Mouse (Mus musculus): ENCODE data around the gene Zfp821. TPM values are rescaled to one million over a fixed set of nuclear protein-coding genes. Genes with fewer than 3 reads are reported as not detected.
A peak's percentile ranks its signal among the peaks of the same experiment; 100 is the strongest.

The Zfp821 gene
- polyA plus RNA-seq, 1 experiment from 2014 or later, result 13.0 TPM

DNA sequence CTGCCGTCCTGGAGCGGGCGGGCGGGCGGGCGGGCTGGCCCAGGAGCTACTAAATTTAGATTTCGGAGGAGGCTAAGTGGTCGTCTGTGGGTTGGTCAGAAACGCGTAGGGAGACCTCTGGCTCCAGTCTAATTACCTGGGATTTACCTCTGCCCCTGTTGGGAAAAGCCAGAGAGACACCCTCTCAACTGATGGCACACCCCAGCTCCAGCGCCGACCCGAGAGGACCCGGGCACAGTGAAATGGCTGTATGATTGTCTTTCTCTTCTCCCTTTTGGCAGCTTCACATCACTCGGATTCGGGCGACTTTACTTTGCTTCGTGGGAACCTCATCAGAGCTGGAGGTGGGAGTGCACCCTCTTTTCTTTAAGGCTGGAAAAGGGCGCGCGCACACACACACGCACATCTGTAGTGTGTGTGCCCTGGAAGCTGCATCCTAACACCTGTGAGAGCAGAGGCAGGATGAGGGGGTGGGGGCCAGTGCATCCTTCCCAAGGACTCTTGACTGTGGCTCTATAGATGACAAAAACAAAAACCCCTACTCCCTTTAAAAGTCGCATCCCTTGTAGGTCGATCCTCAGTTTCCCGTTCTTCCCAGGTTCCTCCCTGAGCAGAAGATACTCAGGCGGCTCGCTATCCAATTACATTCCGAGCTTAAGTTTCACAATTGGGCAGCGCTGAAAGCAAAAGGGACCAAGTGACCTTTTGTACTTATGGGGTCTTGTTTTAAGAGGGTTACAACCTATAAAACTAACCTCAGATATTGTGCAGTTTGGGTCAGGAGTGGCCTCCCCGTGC, 929 bp downstream of the Zfp821 start:
- Histone ChIP-seq H3K27ac (ENCODE audit: low read length) (peak overlapping the region; percentile 28; the same call in 1 of the 2 replicates), H3K4me2 (ENCODE audit: low read depth, low read length) (peak overlapping the region; percentile 87), H3K9ac (ENCODE audit: low read depth, low read length) (peak overlapping the region; percentile 99), H3K27me3 (replicated peaks; ENCODE audit: control insufficient read depth, insufficient read depth, low read length) (no peaks in the 10 kb centered on the region), H3K4me1 (ENCODE audit: control insufficient read depth, insufficient read depth, low read length) (peaks cover 13% of the 10 kb centered on the region), H3K36me3 (ENCODE audit: control insufficient read depth, insufficient read depth, low read length) (no peaks in the 10 kb centered on the region), H3K4me3 (ENCODE audit: low read length) (peak overlapping the region; percentile 94), H3K9me3 (ENCODE audit: control insufficient read depth, low read length) (no peaks in the 10 kb centered on the region)
- peak; percentile 57 for ATAC-seq
- WGBS, result 2% methylated on average over 30 of the region's 30 CpGs

DNA sequence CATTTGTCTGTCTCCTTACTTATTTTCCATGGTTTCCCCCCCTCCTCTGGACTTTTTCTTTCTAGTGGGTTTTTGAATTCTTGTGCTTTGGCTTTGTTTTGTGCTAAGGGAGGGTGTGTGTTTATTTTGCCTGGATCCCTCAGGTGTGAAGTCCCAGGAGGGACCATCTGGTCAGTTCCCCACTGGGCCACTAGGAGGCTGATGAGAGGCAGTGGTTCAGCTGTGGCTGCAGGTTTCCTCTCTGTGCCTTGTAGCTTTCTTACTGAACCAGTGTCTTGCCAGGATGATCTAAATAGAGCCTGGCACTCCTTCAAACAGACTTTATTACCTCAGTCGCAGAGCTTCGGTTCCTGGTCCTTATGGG, 1.5 kb downstream of the Zfp821 start:
- H3K9ac ChIP-seq (ENCODE audit: low read depth, low read length), result peak overlapping the region; percentile 99; the same call in 1 of the 2 replicates
- ATAC-seq, result 0 out of 2 replicates have a peak, but pooled peaks have one; percentile 33

DNA sequence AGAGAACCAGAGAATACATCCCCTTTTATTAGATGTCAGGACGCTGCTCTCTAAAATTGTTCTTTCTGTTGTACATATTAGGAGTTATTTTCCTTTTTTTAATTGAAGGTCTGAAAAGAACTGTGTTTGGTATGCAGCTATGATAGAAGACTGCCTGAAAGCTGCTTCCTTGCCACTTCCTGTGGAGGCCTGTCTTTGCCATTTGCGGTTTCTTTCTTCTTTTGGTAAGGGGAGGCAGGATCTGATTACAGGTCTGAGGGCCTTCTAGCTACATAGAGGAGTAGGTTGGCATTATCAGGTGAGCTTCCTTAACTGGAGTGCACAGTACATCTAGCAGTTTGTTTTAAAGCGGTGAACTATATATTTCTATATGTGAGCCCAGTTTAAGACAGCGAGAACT, 2.6 kb downstream of the Zfp821 start:
- no peak overlapping the region for H3K27ac ChIP-seq (ENCODE audit: low read length)
- H3K36me3 ChIP-seq (ENCODE audit: control insufficient read depth, insufficient read depth, low read length), result peaks cover 3% of the 10 kb centered on the region; the same call in 1 of the 2 replicates
- H3K4me1 ChIP-seq (ENCODE audit: control insufficient read depth, insufficient read depth, low read length), result peaks cover 13% of the 10 kb centered on the region
- no peaks in the 10 kb centered on the region for H3K9me3 ChIP-seq (ENCODE audit: control insufficient read depth, low read length)
- ATAC-seq, result no peak
- H3K4me2 ChIP-seq (ENCODE audit: low read depth, low read length), result no peak overlapping the region
- no peak overlapping the region for H3K4me3 ChIP-seq (ENCODE audit: low read length)
- no peaks in the 10 kb centered on the region for H3K27me3 ChIP-seq (replicated peaks; ENCODE audit: control insufficient read depth, insufficient read depth, low read length)
- WGBS, result 95% methylated on average over 4 of the region's 4 CpGs
- no peak overlapping the region for H3K9ac ChIP-seq (ENCODE audit: low read depth, low read length)

More for the DNA sequence above, 1.5 kb downstream of the Zfp821 start:
- peaks cover 13% of the 10 kb centered on the region for H3K4me1 ChIP-seq (ENCODE audit: control insufficient read depth, insufficient read depth, low read length)
- H3K27me3 ChIP-seq (replicated peaks; ENCODE audit: control insufficient read depth, insufficient read depth, low read length), result no peaks in the 10 kb centered on the region
- H3K27ac ChIP-seq (ENCODE audit: low read length), result no peak overlapping the region
- peak overlapping the region; percentile 94 for H3K4me3 ChIP-seq (ENCODE audit: low read length)
- H3K36me3 ChIP-seq (ENCODE audit: control insufficient read depth, insufficient read depth, low read length), result no peaks in the 10 kb centered on the region
- H3K4me2 ChIP-seq (ENCODE audit: low read depth, low read length), result peak overlapping the region; percentile 87
- H3K9me3 ChIP-seq (ENCODE audit: control insufficient read depth, low read length), result no peaks in the 10 kb centered on the region
- 17% methylated on average over 2 of the region's 2 CpGs for WGBS

DNA sequence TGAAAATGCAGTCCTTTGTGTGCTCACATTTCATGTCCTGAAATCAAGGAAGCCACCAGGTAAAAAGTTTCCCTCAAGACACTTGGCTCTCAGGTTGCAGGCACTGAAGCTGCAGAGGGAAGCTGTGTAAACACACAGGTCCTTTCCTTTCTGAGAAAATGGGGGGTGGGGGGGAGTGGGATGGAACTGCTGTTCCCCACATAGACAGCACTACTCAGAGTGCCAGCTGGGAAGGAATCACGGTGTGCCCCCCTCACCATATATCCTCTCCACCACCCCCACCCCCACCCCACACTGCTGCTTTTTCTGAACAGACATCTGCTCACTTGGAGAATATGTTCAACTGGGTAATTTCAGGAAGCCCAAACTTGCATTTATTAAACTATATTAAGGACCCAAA, 7.2 kb downstream of the Zfp821 start:
- Histone ChIP-seq H3K9me3 (ENCODE audit: control insufficient read depth, low read length) (no peaks in the 10 kb centered on the region), H3K4me3 (ENCODE audit: low read length) (no peak overlapping the region), H3K27me3 (replicated peaks; ENCODE audit: control insufficient read depth, insufficient read depth, low read length) (no peaks in the 10 kb centered on the region), H3K27ac (ENCODE audit: low read length) (no peak overlapping the region), H3K36me3 (ENCODE audit: control insufficient read depth, insufficient read depth, low read length) (peaks cover 5% of the 10 kb centered on the region), H3K4me2 (ENCODE audit: low read depth, low read length) (no peak overlapping the region), H3K4me1 (ENCODE audit: control insufficient read depth, insufficient read depth, low read length) (0 out of 2 replicates have a peak, but pooled peaks cover 2% of the 10 kb centered on the region), H3K9ac (ENCODE audit: low read depth, low read length) (no peak overlapping the region)
- ATAC-seq, result no peak
- whole genome bisulfite sequencing, result 94% methylated on average over 1 of the region's 1 CpGs

DNA sequence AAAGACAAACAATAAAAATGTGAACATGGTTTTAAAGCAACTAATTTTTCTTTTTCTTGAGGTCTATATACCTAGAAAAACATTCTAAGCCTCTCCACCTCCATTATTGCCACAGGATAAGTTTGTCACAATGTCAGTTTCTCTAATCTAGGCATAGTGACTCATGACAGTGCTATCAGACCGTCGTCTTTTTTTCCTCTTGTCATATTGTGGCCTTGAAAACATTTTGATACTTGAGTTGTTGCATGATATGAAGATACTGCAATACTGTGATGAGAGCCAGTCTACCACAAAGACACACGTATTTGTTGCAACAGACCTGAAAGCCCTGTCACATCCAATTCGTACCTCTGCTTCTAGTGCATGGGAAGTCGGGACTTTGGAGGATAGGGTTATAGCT, 9.6 kb downstream of the Zfp821 start:
- no peak overlapping the region for H3K27ac ChIP-seq (ENCODE audit: low read length)
- H3K36me3 ChIP-seq (ENCODE audit: control insufficient read depth, insufficient read depth, low read length), result peaks cover 9% of the 10 kb centered on the region
- no peak overlapping the region for H3K9ac ChIP-seq (ENCODE audit: low read depth, low read length)
- H3K4me2 ChIP-seq (ENCODE audit: low read depth, low read length), result no peak overlapping the region
- H3K4me1 ChIP-seq (ENCODE audit: control insufficient read depth, insufficient read depth, low read length), result no peaks in the 10 kb centered on the region
- 90% methylated on average over 5 of the region's 5 CpGs for WGBS
- H3K27me3 ChIP-seq (replicated peaks; ENCODE audit: control insufficient read depth, insufficient read depth, low read length), result no peaks in the 10 kb centered on the region
- no peaks in the 10 kb centered on the region for H3K9me3 ChIP-seq (ENCODE audit: control insufficient read depth, low read length)
- no peak overlapping the region for H3K4me3 ChIP-seq (ENCODE audit: low read length)
- ATAC-seq, result no peak

DNA sequence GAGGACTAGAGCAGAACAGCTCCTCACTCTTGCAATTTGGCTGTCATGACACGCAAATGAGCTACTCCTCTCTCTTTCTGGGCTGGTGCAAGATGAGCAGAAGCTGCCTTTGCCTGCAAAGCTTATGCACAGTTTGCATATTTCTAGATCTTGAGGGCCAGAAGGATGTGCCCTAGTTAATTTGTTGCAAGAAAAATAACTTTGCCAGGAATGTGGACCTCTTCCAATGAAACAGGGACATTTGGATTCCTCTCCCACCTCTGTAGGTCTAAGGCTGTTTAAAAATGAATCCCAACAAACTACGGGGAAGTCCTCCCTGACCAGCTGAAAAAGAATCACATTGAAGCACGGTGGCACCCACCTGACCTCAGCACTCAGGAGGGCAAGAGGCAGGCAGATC, 19.8 kb downstream of the Zfp821 start:
- no peaks in the 10 kb centered on the region for H3K4me1 ChIP-seq (ENCODE audit: control insufficient read depth, insufficient read depth, low read length)
- H3K4me3 ChIP-seq (ENCODE audit: low read length), result no peak overlapping the region
- no peaks in the 10 kb centered on the region for H3K27me3 ChIP-seq (replicated peaks; ENCODE audit: control insufficient read depth, insufficient read depth, low read length)
- WGBS, result 89% methylated on average over 3 of the region's 3 CpGs
- H3K27ac ChIP-seq (ENCODE audit: low read length), result no peak overlapping the region
- H3K9ac ChIP-seq (ENCODE audit: low read depth, low read length), result no peak overlapping the region
- no peak overlapping the region for H3K4me2 ChIP-seq (ENCODE audit: low read depth, low read length)
- peaks cover 24% of the 10 kb centered on the region for H3K36me3 ChIP-seq (ENCODE audit: control insufficient read depth, insufficient read depth, low read length)
- no peak for ATAC-seq
- H3K9me3 ChIP-seq (ENCODE audit: control insufficient read depth, low read length), result no peaks in the 10 kb centered on the region

DNA sequence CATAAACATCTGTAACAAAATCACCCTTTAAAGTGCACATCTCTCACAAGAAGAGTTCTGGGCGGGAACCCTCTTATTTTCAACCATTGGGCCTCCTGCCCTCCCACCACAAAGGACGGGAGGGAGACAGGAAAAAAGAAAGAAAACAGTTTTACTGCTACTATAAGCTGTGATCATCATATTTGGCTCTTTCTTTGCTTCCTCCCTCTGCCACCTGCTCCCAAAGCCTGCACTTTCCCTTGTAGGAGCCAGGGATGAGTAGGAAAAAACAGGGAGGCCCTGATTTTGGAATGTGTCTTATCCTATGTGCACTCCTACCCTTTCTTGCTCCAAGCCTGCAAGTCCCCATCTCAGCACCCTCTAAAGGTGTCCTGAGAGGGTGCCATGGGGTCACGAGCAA, 25.7 kb downstream of the Zfp821 start:
- Histone ChIP-seq H3K27ac (ENCODE audit: low read length) (no peak overlapping the region), H3K36me3 (ENCODE audit: control insufficient read depth, insufficient read depth, low read length) (peaks cover 5% of the 10 kb centered on the region; the same call in 1 of the 2 replicates), H3K27me3 (replicated peaks; ENCODE audit: control insufficient read depth, insufficient read depth, low read length) (no peaks in the 10 kb centered on the region), H3K4me2 (ENCODE audit: low read depth, low read length) (no peak overlapping the region), H3K9ac (ENCODE audit: low read depth, low read length) (no peak overlapping the region), H3K4me3 (ENCODE audit: low read length) (no peak overlapping the region), H3K9me3 (ENCODE audit: control insufficient read depth, low read length) (no peaks in the 10 kb centered on the region), H3K4me1 (ENCODE audit: control insufficient read depth, insufficient read depth, low read length) (peaks cover under 1% of the 10 kb centered on the region)
- WGBS, result 82% methylated on average over 3 of the region's 3 CpGs
- no peak for ATAC-seq

DNA sequence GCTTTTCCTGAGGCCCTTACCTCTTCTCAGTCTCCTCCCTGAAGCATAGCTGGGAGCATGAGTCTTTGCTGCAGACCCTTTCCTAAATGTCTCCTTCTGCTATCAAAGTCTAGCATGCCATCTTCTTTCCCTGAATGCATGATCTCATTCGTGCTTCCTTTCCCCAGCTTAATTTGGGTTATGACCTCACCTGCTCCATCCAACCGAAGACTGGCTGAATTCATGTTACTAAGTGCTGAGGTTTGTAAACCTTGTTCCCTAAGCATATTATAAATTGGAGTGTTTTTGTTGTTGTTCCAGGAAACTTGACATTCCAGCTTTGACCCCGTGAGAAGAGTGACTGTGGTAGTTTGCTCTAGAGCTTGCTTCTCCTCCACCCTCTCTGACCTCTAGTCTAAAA, 28.7 kb downstream of the Zfp821 start:
- ATAC-seq, result no peak
- no peak overlapping the region for H3K9ac ChIP-seq (ENCODE audit: low read depth, low read length)
- 90% methylated on average over 3 of the region's 3 CpGs for WGBS
- no peak overlapping the region for H3K4me3 ChIP-seq (ENCODE audit: low read length)
- peaks cover 9% of the 10 kb centered on the region for H3K4me1 ChIP-seq (ENCODE audit: control insufficient read depth, insufficient read depth, low read length)
- H3K36me3 ChIP-seq (ENCODE audit: control insufficient read depth, insufficient read depth, low read length), result peaks cover 5% of the 10 kb centered on the region; the same call in 1 of the 2 replicates
- no peak overlapping the region for H3K27ac ChIP-seq (ENCODE audit: low read length)
- no peak overlapping the region for H3K4me2 ChIP-seq (ENCODE audit: low read depth, low read length)
- no peaks in the 10 kb centered on the region for H3K27me3 ChIP-seq (replicated peaks; ENCODE audit: control insufficient read depth, insufficient read depth, low read length)
- H3K9me3 ChIP-seq (ENCODE audit: control insufficient read depth, low read length), result no peaks in the 10 kb centered on the region

DNA sequence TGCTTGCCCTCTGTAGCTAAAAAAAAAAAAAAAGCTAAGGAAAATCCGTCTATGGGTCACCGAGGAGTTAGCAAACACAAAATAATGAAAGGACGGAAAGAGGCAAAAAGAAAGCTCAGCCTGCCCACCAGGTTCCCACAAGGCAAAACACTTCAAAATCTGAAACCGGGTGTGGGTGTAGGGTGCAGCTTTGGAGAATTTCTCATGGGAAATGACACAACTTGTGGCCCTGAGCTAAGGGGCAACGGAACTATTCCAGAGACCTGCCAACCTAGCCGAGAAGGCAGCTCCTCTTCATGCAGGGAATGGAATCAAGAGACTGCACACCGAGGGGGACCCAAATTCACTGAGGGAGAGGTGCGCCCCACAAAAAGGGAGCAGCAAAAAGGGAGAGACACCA, 31.5 kb downstream of the Zfp821 start:
- peak overlapping the region; percentile 51; the same call in 1 of the 2 replicates for H3K27ac ChIP-seq (ENCODE audit: low read length)
- ATAC-seq, result peak; percentile 31
- WGBS, result 8% methylated on average over 8 of the region's 8 CpGs

More for the DNA sequence above, 31.5 kb downstream of the Zfp821 start:
- H3K4me1 ChIP-seq (ENCODE audit: control insufficient read depth, insufficient read depth, low read length), result peaks cover 9% of the 10 kb centered on the region
- H3K9me3 ChIP-seq (ENCODE audit: control insufficient read depth, low read length), result no peaks in the 10 kb centered on the region
- H3K4me3 ChIP-seq (ENCODE audit: low read length), result peak overlapping the region; percentile 99
- peaks cover 5% of the 10 kb centered on the region; the same call in 1 of the 2 replicates for H3K36me3 ChIP-seq (ENCODE audit: control insufficient read depth, insufficient read depth, low read length)
- H3K27me3 ChIP-seq (replicated peaks; ENCODE audit: control insufficient read depth, insufficient read depth, low read length), result no peaks in the 10 kb centered on the region
- H3K4me2 ChIP-seq (ENCODE audit: low read depth, low read length), result peak overlapping the region; percentile 86
- peak overlapping the region; percentile 98 for H3K9ac ChIP-seq (ENCODE audit: low read depth, low read length)
